Mouse (Mus musculus): ENCODE data around the gene Prlr. TPM values are rescaled to one million over a fixed set of nuclear protein-coding genes. Genes with fewer than 3 reads are reported as not detected.

Prlr gene
- polyA plus RNA-seq (2014; fragmentation: Illumina TruSeq; extraction: RNeasy Lipid Tissue Mini Kit (QIAGEN cat#74804); ENCODE audit: low read depth, low replicate concordance) = 16.7 TPM

GRCm38 (mm10) chr15:10177083-10177482 is at the start of gene Prlr:
TSS of gene Prlr (plus strand) at chr15:10177238.

GRCm38 (mm10) chr15:10325080-10325479 is 148.0 kb downstream of the Prlr start, which contains the start of gene Gm21973:
TSS of gene Gm21973 (plus strand) at chr15:10325380.

GRCm38 (mm10) chr15:10358039-10358948 is 181.3 kb downstream of the Prlr start, which contains the start of gene Agxt2:
TSS of gene Agxt2 (plus strand) at chr15:10358532.

Other genes with a start within 250 kb of the Prlr start
- gene Gm21973, start 148.1 kb downstream of the Prlr start, polyA plus RNA-seq (2014; fragmentation: Illumina TruSeq; extraction: RNeasy Lipid Tissue Mini Kit (QIAGEN cat#74804); ENCODE audit: low read depth, low replicate concordance) = not detected
- gene Agxt2, start 181.3 kb downstream of the Prlr start, polyA plus RNA-seq (2014; fragmentation: Illumina TruSeq; extraction: RNeasy Lipid Tissue Mini Kit (QIAGEN cat#74804); ENCODE audit: low read depth, low replicate concordance) = 0.41 TPM

All from sigmoid colon, adult 10 weeks (tissue).